Mouse (Mus musculus): ENCODE measurements around the gene Kctd8. TPM values are rescaled to one million over a fixed set of nuclear protein-coding genes. Genes with fewer than 3 reads are reported as not detected.

Kctd8 gene
- polyA plus RNA-seq, 1 experiment = not detected

GRCm38 (mm10) chr5:69156489-69156888, 185.0 kb downstream of the Kctd8 start:
- TF ChIP-seq POLR2A (IDR thresholded peaks at IDR 0.05; ENCODE audit: control insufficient read depth, low read depth, low read length) (no peak), CTCF (IDR thresholded peaks at IDR 0.05; ENCODE audit: control insufficient read depth, insufficient read depth, insufficient replicate concordance, low read depth, low read length) (no peak)
- H3K4me3 ChIP-seq (ENCODE audit: control insufficient read depth, low read depth, low read length) = no peak overlapping the region
- H3K36me3 ChIP-seq (ENCODE audit: control insufficient read depth, insufficient read depth, low read length) = no peaks in the 10 kb centered on the region
- H3K27me3 ChIP-seq (ENCODE audit: control insufficient read depth, insufficient read depth, low read length) = no peaks in the 10 kb centered on the region
- no peaks in the 10 kb centered on the region for H3K4me1 ChIP-seq (ENCODE audit: control insufficient read depth, insufficient read depth, low read length)
- H3K27ac ChIP-seq (ENCODE audit: control insufficient read depth, insufficient read depth, low read depth, low read length) = no peak overlapping the region

- H3K36me3 ChIP-seq (ENCODE audit: control insufficient read depth, insufficient read depth, low read length) = no peaks in the 10 kb centered on the region
- no peak overlapping the region for H3K27ac ChIP-seq (ENCODE audit: control insufficient read depth, insufficient read depth, low read depth, low read length)
- TF ChIP-seq POLR2A (IDR thresholded peaks at IDR 0.05; ENCODE audit: control insufficient read depth, low read depth, low read length) = no peak
- no peak for TF ChIP-seq CTCF (IDR thresholded peaks at IDR 0.05; ENCODE audit: control insufficient read depth, insufficient read depth, insufficient replicate concordance, low read depth, low read length)
Observed at GRCm38 (mm10) chr5:69145827-69146226, 195.7 kb downstream of the Kctd8 start.

GRCm38 (mm10) chr5:69141082-69141481, 200.4 kb downstream of the Kctd8 start:
- H3K27ac ChIP-seq (ENCODE audit: control insufficient read depth, insufficient read depth, low read depth, low read length) = no peak overlapping the region
- no peak for TF ChIP-seq CTCF (IDR thresholded peaks at IDR 0.05; ENCODE audit: control insufficient read depth, insufficient read depth, insufficient replicate concordance, low read depth, low read length)
- no peak for TF ChIP-seq POLR2A (IDR thresholded peaks at IDR 0.05; ENCODE audit: control insufficient read depth, low read depth, low read length)
- H3K36me3 ChIP-seq (ENCODE audit: control insufficient read depth, insufficient read depth, low read length) = no peaks in the 10 kb centered on the region
- no peak overlapping the region for H3K4me3 ChIP-seq (ENCODE audit: control insufficient read depth, low read depth, low read length)
- no peaks in the 10 kb centered on the region for H3K27me3 ChIP-seq (ENCODE audit: control insufficient read depth, insufficient read depth, low read length)
- H3K4me1 ChIP-seq (ENCODE audit: control insufficient read depth, insufficient read depth, low read length) = no peaks in the 10 kb centered on the region

More at GRCm38 (mm10) chr5:69145827-69146226, 195.7 kb downstream of the Kctd8 start:
- Histone ChIP-seq H3K4me1 (ENCODE audit: control insufficient read depth, insufficient read depth, low read length) (no peaks in the 10 kb centered on the region), H3K4me3 (ENCODE audit: control insufficient read depth, low read depth, low read length) (no peak overlapping the region), H3K27me3 (ENCODE audit: control insufficient read depth, insufficient read depth, low read length) (no peaks in the 10 kb centered on the region)

- H3K36me3 ChIP-seq (ENCODE audit: control insufficient read depth, insufficient read depth, low read length) = no peaks in the 10 kb centered on the region
- no peak for TF ChIP-seq CTCF (IDR thresholded peaks at IDR 0.05; ENCODE audit: control insufficient read depth, insufficient read depth, insufficient replicate concordance, low read depth, low read length)
- no peak for TF ChIP-seq POLR2A (IDR thresholded peaks at IDR 0.05; ENCODE audit: control insufficient read depth, low read depth, low read length)
- H3K27ac ChIP-seq (ENCODE audit: control insufficient read depth, insufficient read depth, low read depth, low read length) = no peak overlapping the region
- H3K27me3 ChIP-seq (ENCODE audit: control insufficient read depth, insufficient read depth, low read length) = no peaks in the 10 kb centered on the region
- no peak overlapping the region for H3K4me3 ChIP-seq (ENCODE audit: control insufficient read depth, low read depth, low read length)
- H3K4me1 ChIP-seq (ENCODE audit: control insufficient read depth, insufficient read depth, low read length) = no peaks in the 10 kb centered on the region
Observed at GRCm38 (mm10) chr5:69108718-69109117, 232.8 kb downstream of the Kctd8 start.

GRCm38 (mm10) chr5:69088912-69089311, 252.6 kb downstream of the Kctd8 start:
- TF ChIP-seq POLR2A (IDR thresholded peaks at IDR 0.05; ENCODE audit: control insufficient read depth, low read depth, low read length) (no peak), CTCF (IDR thresholded peaks at IDR 0.05; ENCODE audit: control insufficient read depth, insufficient read depth, insufficient replicate concordance, low read depth, low read length) (no peak)
- H3K36me3 ChIP-seq (ENCODE audit: control insufficient read depth, insufficient read depth, low read length) = no peaks in the 10 kb centered on the region
- no peaks in the 10 kb centered on the region for H3K4me1 ChIP-seq (ENCODE audit: control insufficient read depth, insufficient read depth, low read length)
- no peak overlapping the region for H3K4me3 ChIP-seq (ENCODE audit: control insufficient read depth, low read depth, low read length)
- H3K27me3 ChIP-seq (ENCODE audit: control insufficient read depth, insufficient read depth, low read length) = no peaks in the 10 kb centered on the region
- no peak overlapping the region for H3K27ac ChIP-seq (ENCODE audit: control insufficient read depth, insufficient read depth, low read depth, low read length)

Other genes starting within 250 kb of the Kctd8 start
- gene Yipf7, start 201.0 kb upstream of the Kctd8 start, polyA plus RNA-seq (2012; rRNA removed) = 1.6 and 1.8 TPM in 2 replicates
- gene Guf1, start 215.2 kb upstream of the Kctd8 start, polyA plus RNA-seq (2012; rRNA removed) = 1.8 and 2.6 TPM in 2 replicates

Data from testis, adult 2 months (tissue).